Mouse (Mus musculus): ENCODE data around the gene Zfp706. TPM values are rescaled to one million over a fixed set of nuclear protein-coding genes. Genes with fewer than 3 reads are reported as not detected.
"Not testable (repeated sequence)": the region's sequence is repeated elsewhere in the genome, so short reads cannot be mapped to it uniquely, and the experiment has no call there.

The Zfp706 gene
- polyA plus RNA-seq, 1 experiment from 2014 or later: 475 TPM

- Histone ChIP-seq H3K4me1 (replicated peaks) (peaks cover 13% of the 10 kb centered on the region), H3K4me2 (no peak overlapping the region), H3K27ac (no peak overlapping the region), H3K36me3 (peaks cover 14% of the 10 kb centered on the region; the same call in 1 of the 2 replicates), H3K9me3 (no peaks in the 10 kb centered on the region), H3K27me3 (no peaks in the 10 kb centered on the region), H3K4me3 (replicated peaks) (no peak overlapping the region), H3K9ac (replicated peaks) (no peak overlapping the region)
- ATAC-seq (ENCODE audit: insufficient number of reproducible peaks, insufficient read depth, low FRiP score, low TSS enrichment, low read depth): no peak
These were observed 973 bp upstream of the Zfp706 start for GRCm38 (mm10) chr15:37008546-37008945.

GRCm38 (mm10) chr15:37007959-37008419 lies 416 bp upstream of the Zfp706 start:
- Histone ChIP-seq H3K4me3 (replicated peaks) (peak overlapping the region; percentile 95), H3K9me3 (no peaks in the 10 kb centered on the region), H3K27me3 (no peaks in the 10 kb centered on the region), H3K9ac (replicated peaks) (peak overlapping the region; percentile 95), H3K4me2 (peak overlapping the region; percentile 69), H3K36me3 (peaks cover 20% of the 10 kb centered on the region), H3K27ac (peak overlapping the region; percentile 96), H3K4me1 (replicated peaks) (peaks cover 13% of the 10 kb centered on the region)
- 30% methylated on average over 8 of the region's 8 CpGs for WGBS
- ATAC-seq (ENCODE audit: insufficient number of reproducible peaks, insufficient read depth, low FRiP score, low TSS enrichment, low read depth): no peak

GRCm38 (mm10) chr15:37006475-37007164 lies 953 bp downstream of the Zfp706 start:
- whole genome bisulfite sequencing: 1% methylated on average over 35 of the region's 48 CpGs
- Histone ChIP-seq H3K36me3 (peaks cover 32% of the 10 kb centered on the region), H3K9ac (replicated peaks) (peak overlapping the region; percentile 99), H3K27ac (peak overlapping the region; percentile 96), H3K27me3 (no peaks in the 10 kb centered on the region), H3K4me3 (replicated peaks) (peak overlapping the region; percentile 95), H3K4me2 (peak overlapping the region; percentile 69), H3K4me1 (replicated peaks) (peaks cover 13% of the 10 kb centered on the region), H3K9me3 (no peaks in the 10 kb centered on the region)
- no peak; the same call in 1 of the 2 replicates for ATAC-seq (ENCODE audit: insufficient number of reproducible peaks, insufficient read depth, low FRiP score, low TSS enrichment, low read depth)

GRCm38 (mm10) chr15:37005793-37006474 lies 1.6 kb downstream of the Zfp706 start:
- peak overlapping the region; percentile 69 for H3K4me2 ChIP-seq
- H3K4me3 ChIP-seq (replicated peaks): peak overlapping the region; percentile 95
- peak overlapping the region; percentile 99 for H3K9ac ChIP-seq (replicated peaks)
- H3K36me3 ChIP-seq: peaks cover 39% of the 10 kb centered on the region
- no peaks in the 10 kb centered on the region for H3K27me3 ChIP-seq
- H3K4me1 ChIP-seq (replicated peaks): peaks cover 13% of the 10 kb centered on the region
- peak overlapping the region; percentile 96; the same call in 1 of the 2 replicates for H3K27ac ChIP-seq
- no peak for ATAC-seq (ENCODE audit: insufficient number of reproducible peaks, insufficient read depth, low FRiP score, low TSS enrichment, low read depth)
- WGBS: 41% methylated on average over 7 of the region's 7 CpGs
- H3K9me3 ChIP-seq: no peaks in the 10 kb centered on the region

GRCm38 (mm10) chr15:37004858-37005257 lies 2.7 kb downstream of the Zfp706 start:
- peaks cover 13% of the 10 kb centered on the region for H3K4me1 ChIP-seq (replicated peaks)
- peak overlapping the region; percentile 69; the same call in 1 of the 2 replicates for H3K4me2 ChIP-seq
- no peaks in the 10 kb centered on the region for H3K27me3 ChIP-seq
- no peak for ATAC-seq (ENCODE audit: insufficient number of reproducible peaks, insufficient read depth, low FRiP score, low TSS enrichment, low read depth)
- no peak overlapping the region for H3K4me3 ChIP-seq (replicated peaks)
- peaks cover 50% of the 10 kb centered on the region for H3K36me3 ChIP-seq
- 84% methylated on average over 5 of the region's 5 CpGs for WGBS
- H3K9me3 ChIP-seq: no peaks in the 10 kb centered on the region
- H3K27ac ChIP-seq: no peak overlapping the region
- no peak overlapping the region for H3K9ac ChIP-seq (replicated peaks)

GRCm38 (mm10) chr15:37002276-37002675 lies 5.3 kb downstream of the Zfp706 start:
- no peaks in the 10 kb centered on the region for H3K27me3 ChIP-seq
- no peak overlapping the region for H3K4me3 ChIP-seq (replicated peaks)
- H3K27ac ChIP-seq: no peak overlapping the region
- 83% methylated on average over 7 of the region's 7 CpGs for WGBS
- 0 out of 2 replicates have a peak, but pooled peaks cover 6% of the 10 kb centered on the region for H3K9me3 ChIP-seq
- H3K36me3 ChIP-seq: peaks cover 76% of the 10 kb centered on the region
- no peak overlapping the region for H3K4me2 ChIP-seq
- peaks cover 9% of the 10 kb centered on the region for H3K4me1 ChIP-seq (replicated peaks)
- no peak for ATAC-seq (ENCODE audit: insufficient number of reproducible peaks, insufficient read depth, low FRiP score, low TSS enrichment, low read depth)
- H3K9ac ChIP-seq (replicated peaks): no peak overlapping the region

GRCm38 (mm10) chr15:36999602-37000001 lies 8.0 kb downstream of the Zfp706 start:
- not testable (repeated sequence) for H3K4me2 ChIP-seq; H3K9me3 ChIP-seq; H3K27ac ChIP-seq; H3K27me3 ChIP-seq; H3K9ac ChIP-seq (replicated peaks); H3K4me1 ChIP-seq (replicated peaks); ATAC-seq (ENCODE audit: insufficient number of reproducible peaks, insufficient read depth, low FRiP score, low TSS enrichment, low read depth); H3K4me3 ChIP-seq (replicated peaks)
- peaks cover 81% of the 10 kb centered on the region for H3K36me3 ChIP-seq
- 83% methylated on average over 7 of the region's 7 CpGs for WGBS

- H3K4me2 ChIP-seq: no peak overlapping the region
- 0 out of 2 replicates have a peak, but pooled peaks cover 6% of the 10 kb centered on the region for H3K9me3 ChIP-seq
- no peak overlapping the region for H3K27ac ChIP-seq
- H3K36me3 ChIP-seq: peaks cover 48% of the 10 kb centered on the region
- no peak for ATAC-seq (ENCODE audit: insufficient number of reproducible peaks, insufficient read depth, low FRiP score, low TSS enrichment, low read depth)
- WGBS: 94% methylated on average over 4 of the region's 4 CpGs
- no peaks in the 10 kb centered on the region for H3K4me1 ChIP-seq (replicated peaks)
- no peak overlapping the region for H3K4me3 ChIP-seq (replicated peaks)
- H3K27me3 ChIP-seq: no peaks in the 10 kb centered on the region
- no peak overlapping the region for H3K9ac ChIP-seq (replicated peaks)
These were observed 12.4 kb downstream of the Zfp706 start for GRCm38 (mm10) chr15:36995166-36995565.

- H3K27me3 ChIP-seq: no peaks in the 10 kb centered on the region
- ATAC-seq (ENCODE audit: insufficient number of reproducible peaks, insufficient read depth, low FRiP score, low TSS enrichment, low read depth): no peak
- no peak overlapping the region for H3K4me3 ChIP-seq (replicated peaks)
- 60% methylated on average over 1 of the region's 1 CpGs for WGBS
- peaks cover 43% of the 10 kb centered on the region for H3K36me3 ChIP-seq
- 0 out of 2 replicates have a peak, but pooled peaks cover 6% of the 10 kb centered on the region for H3K9me3 ChIP-seq
- no peak overlapping the region for H3K9ac ChIP-seq (replicated peaks)
- no peak overlapping the region for H3K27ac ChIP-seq
- no peak overlapping the region for H3K4me2 ChIP-seq
- H3K4me1 ChIP-seq (replicated peaks): no peaks in the 10 kb centered on the region
These were observed 12.9 kb downstream of the Zfp706 start for GRCm38 (mm10) chr15:36994665-36995064.

GRCm38 (mm10) chr15:36993435-36994178 lies 14.0 kb downstream of the Zfp706 start:
- ATAC-seq (ENCODE audit: insufficient number of reproducible peaks, insufficient read depth, low FRiP score, low TSS enrichment, low read depth): no peak
- Histone ChIP-seq H3K9ac (replicated peaks) (no peak overlapping the region), H3K9me3 (0 out of 2 replicates have a peak, but pooled peaks cover 6% of the 10 kb centered on the region), H3K27ac (no peak overlapping the region), H3K4me2 (no peak overlapping the region), H3K4me3 (replicated peaks) (no peak overlapping the region), H3K36me3 (peaks cover 32% of the 10 kb centered on the region), H3K27me3 (no peaks in the 10 kb centered on the region), H3K4me1 (replicated peaks) (no peaks in the 10 kb centered on the region)
- 69% methylated on average over 8 of the region's 8 CpGs for WGBS

GRCm38 (mm10) chr15:36991353-36991752 lies 16.2 kb downstream of the Zfp706 start:
- no peaks in the 10 kb centered on the region for H3K27me3 ChIP-seq
- no peaks in the 10 kb centered on the region for H3K9me3 ChIP-seq
- no peak overlapping the region for H3K27ac ChIP-seq
- no peak overlapping the region for H3K4me2 ChIP-seq
- H3K9ac ChIP-seq (replicated peaks): no peak overlapping the region
- no peak for ATAC-seq (ENCODE audit: insufficient number of reproducible peaks, insufficient read depth, low FRiP score, low TSS enrichment, low read depth)
- 0 out of 2 replicates have a peak, but pooled peaks cover 4% of the 10 kb centered on the region for H3K4me1 ChIP-seq (replicated peaks)
- H3K4me3 ChIP-seq (replicated peaks): no peak overlapping the region
- H3K36me3 ChIP-seq: peaks cover 17% of the 10 kb centered on the region; the same call in 1 of the 2 replicates
- WGBS: 79% methylated on average over 6 of the region's 6 CpGs

All from limb, embryonic 12.5 days (tissue).